Comparison of ENCODE assay signal across 24 mouse cellular contexts in the genomic region with DNA sequence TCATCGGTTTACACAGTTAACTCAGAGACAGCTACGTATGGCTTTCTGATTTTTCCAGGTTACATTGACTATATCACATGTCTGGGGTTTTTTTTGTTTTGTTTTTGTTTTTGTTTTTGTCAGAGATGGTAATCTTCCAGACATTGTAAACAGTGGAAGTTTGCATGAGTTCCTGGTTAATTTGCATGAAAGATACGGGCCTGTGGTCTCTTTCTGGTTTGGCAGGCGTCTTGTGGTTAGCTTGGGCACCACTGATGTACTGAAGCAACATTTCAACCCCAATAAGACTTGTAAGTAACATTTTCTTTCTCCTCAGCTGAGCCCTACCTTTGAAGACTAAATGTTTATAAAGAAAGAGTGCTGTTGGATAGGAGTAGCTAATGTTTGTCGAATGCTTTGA. TPM values are rescaled to one million over a fixed set of nuclear protein-coding genes. Genes with fewer than 3 reads are reported as not detected.
DNase-seq lines count a peak whose midpoint lies in the region; ATAC-seq lines count a peak whose summit lies in the region.
"Had no signal": no experiment of that assay in that cellular context is flagged by ENCODE, and none has a peak within 500 bp of the region (broad histone marks: within the 10 kb centered on the region; RNA-seq: fewer than 3 reads in every experiment).

No protein-coding gene starts in this region.

- no peaks in the 10 kb centered on the region for H3K27me3 ChIP-seq in forebrain, embryonic 14.5 days (replicated peaks; ENCODE audit: control insufficient read depth, insufficient read depth, low read length)
- H3K27me3 ChIP-seq: forebrain, embryonic 12.5 days; hindbrain, embryonic 12.5 days; liver, embryonic 12.5 days had no signal

- DNase-seq in 416B (ENCODE audit: low read depth), result peak; percentile 58
- peak; percentile 48 for DNase-seq in A20 (ENCODE audit: low read depth, low spot score)
- DNase-seq in NIH3T3 (ENCODE audit: low read depth), result peak; percentile 36
- peak; percentile 15 for DNase-seq in fibroblast of lung, adult 2 months (ENCODE audit: low read depth)
- DNase-seq in forebrain, embryonic 14.5 days (ENCODE audit: low spot score), result no peak
- no peak for DNase-seq in spleen, postnatal 10 days (ENCODE audit: low spot score in 2 of 2)
- no peak for DNase-seq in adrenal gland, postnatal 36 days
- DNase-seq: adrenal gland, postnatal 25 days; cerebellum, adult 18-20 months; cerebellum, postnatal 10 days; gastrocnemius, postnatal 14 days; heart, postnatal 36 days; liver, postnatal 0 days; lung, postnatal 36 days; midbrain, embryonic 14.5 days; right cerebral cortex, postnatal 25 days; thymus, postnatal 14 days had no signal

- H3K4me2 ChIP-seq in forebrain, embryonic 14.5 days (ENCODE audit: low read length), result no peak overlapping the region
- H3K4me2 ChIP-seq: forebrain, embryonic 12.5 days; hindbrain, embryonic 12.5 days; liver, embryonic 12.5 days had no signal

- H3K36me3 ChIP-seq in forebrain, embryonic 14.5 days (ENCODE audit: control insufficient read depth, insufficient read depth, low read length), result peaks cover 6% of the 10 kb centered on the region; the same call in 1 of the 2 replicates

- ATAC-seq in forebrain, embryonic 14.5 days, result no peak
- ATAC-seq: intestine, postnatal 0 days; liver, embryonic 12.5 days; liver, postnatal 0 days had no signal

- no peak overlapping the region for H3K27ac ChIP-seq in forebrain, embryonic 14.5 days (ENCODE audit: low read depth, low read length)
- H3K27ac ChIP-seq: forebrain, embryonic 12.5 days; heart, embryonic 10.5 days; hindbrain, embryonic 12.5 days; layer of hippocampus, adult 2 months; liver, embryonic 12.5 days had no signal

- H3K9me3 ChIP-seq in forebrain, embryonic 14.5 days (replicated peaks; ENCODE audit: control insufficient read depth, low read length), result 0 out of 2 replicates have a peak, but pooled peaks cover 2% of the 10 kb centered on the region

- no peak overlapping the region for H3K4me3 ChIP-seq in forebrain, embryonic 14.5 days (ENCODE audit: low read depth, low read length)
- H3K4me3 ChIP-seq: erythroblast, embryonic 14.5 days; forebrain, embryonic 12.5 days; heart, embryonic 10.5 days; hindbrain, embryonic 12.5 days; layer of hippocampus, adult 2 months; liver, embryonic 12.5 days had no signal

- WGBS in forebrain, embryonic 14.5 days, result 89% methylated on average over 5 of the region's 5 CpGs

- H3K4me1 ChIP-seq in forebrain, embryonic 14.5 days (ENCODE audit: control insufficient read depth, insufficient read depth, low read length), result no peaks in the 10 kb centered on the region
- H3K4me1 ChIP-seq: forebrain, embryonic 12.5 days; heart, embryonic 10.5 days; hindbrain, embryonic 12.5 days; liver, embryonic 12.5 days had no signal

- no peak overlapping the region for H3K9ac ChIP-seq in forebrain, embryonic 14.5 days (ENCODE audit: low read length)
- H3K9ac ChIP-seq: forebrain, embryonic 12.5 days; hindbrain, embryonic 12.5 days; liver, embryonic 12.5 days; liver, postnatal 0 days had no signal

RNA-seq across cellular contexts. Expression of gene Cyp20a1, which starts 9.7 kb away (rescaled TPM):
- polyA plus RNA-seq in forebrain, embryonic 14.5 days (2014; fragmentation: Nextera tagmentation; extraction: Ambion mirVana), result 3.3 and 3.6 TPM in 2 replicates
- total RNA-seq in adrenal gland, postnatal 36 days (2021), result 10 to 100 TPM; 26.9 to 29.4 TPM

RNA-seq across cellular contexts. Expression of gene Abi2, which starts 56.6 kb away (rescaled TPM):
- polyA plus RNA-seq in forebrain, embryonic 14.5 days (2014; fragmentation: Nextera tagmentation; extraction: Ambion mirVana), result 51.1 and 59.1 TPM in 2 replicates
- 10 to 100 TPM; 37.6 to 38.3 TPM for total RNA-seq in adrenal gland, postnatal 36 days (2021)

Comparison
In these comparisons a context has a peak if more than half of its experiments do, and no peak if none do; other contexts are left out.
1. DNase-seq: peak in 416B (single experiment), A20 (single experiment), NIH3T3 (single experiment) and fibroblast of lung, adult 2 months (single experiment); none in forebrain, embryonic 14.5 days (single experiment), spleen, postnatal 10 days (0 of 2) and adrenal gland, postnatal 36 days (0 of 2).